In genomic region chr9:88221850-88222353, GRCm38 (mm10) we compare ENCODE assay signal across 9 mouse cellular contexts.
DNase-seq lines count a peak whose midpoint lies in the region; ATAC-seq lines count a peak whose summit lies in the region.
"Had no signal": no experiment of that assay in that cellular context is flagged by ENCODE, and none has a peak within 500 bp of the region (broad histone marks: within the 10 kb centered on the region; RNA-seq: fewer than 3 reads in every experiment).

No protein-coding gene starts in this region.

- DNase-seq in gastrocnemius, adult 18-20 months (ENCODE audit: low spot score): peak; percentile 45
- DNase-seq in gastrocnemius, postnatal 25 days: no peak
- DNase-seq in adrenal gland, adult 18-20 months (ENCODE audit: low spot score in 2 of 2): peak; percentile 28 to 48
- DNase-seq in fibroblast of lung, adult 2 months (ENCODE audit: low read depth): peak; percentile 31
- DNase-seq in hindbrain, embryonic 14.5 days (ENCODE audit: low spot score): peak; percentile 85
- DNase-seq in left cerebral cortex, postnatal 25 days (ENCODE audit: low spot score in 2 of 2): peak; percentile 61 to 65
- peak; percentile 79 for DNase-seq in neural tube, embryonic 10.5 days (ENCODE audit: extremely low spot score, low spot score)
- DNase-seq in thymus, postnatal 4 days: peak; percentile 51

- no peak overlapping the region for H3K9ac ChIP-seq in hindbrain, embryonic 14.5 days
- H3K9ac ChIP-seq: stomach, embryonic 15.5 days had no signal

- H3K36me3 ChIP-seq in hindbrain, embryonic 14.5 days (replicated peaks; ENCODE audit: control insufficient read depth, insufficient read depth): no peaks in the 10 kb centered on the region
- H3K36me3 ChIP-seq: stomach, embryonic 15.5 days had no signal

- H3K4me2 ChIP-seq in hindbrain, embryonic 14.5 days (replicated peaks): no peak overlapping the region
- H3K4me2 ChIP-seq: stomach, embryonic 15.5 days had no signal

- H3K27me3 ChIP-seq in hindbrain, embryonic 14.5 days (ENCODE audit: control insufficient read depth, insufficient read depth, low read length): no peaks in the 10 kb centered on the region
- H3K27me3 ChIP-seq: stomach, embryonic 15.5 days had no signal

- 13% methylated on average over 7 of the region's 7 CpGs for WGBS in hindbrain, embryonic 14.5 days

- intact Hi-C loops in left cerebral cortex, postnatal 25 days (cut with DNase I): loop anchor here (2.0 to 10.0 kb wide), 3 partner anchors 487 to 803 kb away; partner anchors contain the start of gene Tbx18

- H3K27ac ChIP-seq in hindbrain, embryonic 14.5 days: no peak overlapping the region
- H3K27ac ChIP-seq: stomach, embryonic 15.5 days had no signal

- no peak overlapping the region for H3K4me3 ChIP-seq in hindbrain, embryonic 14.5 days (replicated peaks; ENCODE audit: low read length)
- H3K4me3 ChIP-seq: stomach, embryonic 15.5 days had no signal

- no peaks in the 10 kb centered on the region for H3K4me1 ChIP-seq in hindbrain, embryonic 14.5 days (replicated peaks; ENCODE audit: control insufficient read depth, insufficient read depth, low read length)
- H3K4me1 ChIP-seq: stomach, embryonic 15.5 days had no signal

- H3K9me3 ChIP-seq in hindbrain, embryonic 14.5 days (ENCODE audit: control insufficient read depth, low read length): no peaks in the 10 kb centered on the region
- H3K9me3 ChIP-seq: stomach, embryonic 15.5 days had no signal

- peak; percentile 59 for ATAC-seq in hindbrain, embryonic 14.5 days (ENCODE audit: low FRiP score)
